Mouse (Mus musculus) heart, adult 2 months (tissue): Measurements from ENCODE around the gene Phc3.

Source experiments
- CTCF ChIP-seq: fragments of 200-600 bp; IDR thresholded peaks from 2 replicates; pipeline ENCODE4 v1.8.1; 2022; ENCODE audit warnings: antibody characterized with exemption, mild to moderate bottlenecking, moderate library complexity
- EP300 ChIP-seq: fragments of 200-500 bp; IDR thresholded peaks from 2 replicates; pipeline ENCODE4 v1.6.1; 2011; ENCODE audit warnings: low read depth, low read length, control low read depth; ENCODE audit not compliant: insufficient read depth
- POLR2A ChIP-seq: fragments of 200-500 bp; IDR thresholded peaks from 2 replicates; pipeline ENCODE4 v1.6.1; 2011; ENCODE audit warnings: mild to moderate bottlenecking, low read depth, low read length, control low read depth; ENCODE audit not compliant: insufficient read depth

- TF ChIP-seq CTCF (no peak), EP300 (no peak), POLR2A (no peak)
These were observed 27.4 kb upstream of the Phc3 start for GRCm38 (mm10) chr3:30996688-30997014.
